19 mouse cellular contexts compared by ENCODE assay signal in the genomic region with DNA sequence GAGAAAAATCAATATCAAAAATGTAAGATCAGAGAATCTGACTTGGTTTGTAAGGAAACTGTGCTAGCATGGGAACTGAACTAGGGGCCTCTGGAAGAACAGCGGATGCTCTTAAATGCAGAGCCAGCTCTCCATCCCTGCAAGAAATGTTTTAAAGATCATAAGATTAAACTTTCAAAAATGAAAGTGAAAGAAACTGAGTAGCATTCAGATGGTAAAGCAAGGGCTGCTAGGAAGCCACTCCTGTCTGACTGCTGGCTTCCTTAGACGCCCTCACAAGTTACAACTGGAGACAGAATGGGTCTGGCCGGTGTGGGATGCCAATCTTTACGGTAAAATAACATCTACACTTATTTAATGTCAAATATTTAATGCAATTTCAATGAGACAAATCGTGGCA. TPM values are rescaled to one million over a fixed set of nuclear protein-coding genes. Genes with fewer than 3 reads are reported as not detected.
DNase-seq lines count a peak whose midpoint lies in the region; ATAC-seq and TF ChIP-seq lines count a peak whose summit lies in the region.
"Had no signal": no experiment of that assay in that cellular context is flagged by ENCODE, and none has a peak within 500 bp of the region (broad histone marks: within the 10 kb centered on the region; RNA-seq: fewer than 3 reads in every experiment).

No protein-coding gene starts in this region.

- H3K36me3 ChIP-seq in heart, embryonic 16.5 days (ENCODE audit: control insufficient read depth, insufficient read depth): no peaks in the 10 kb centered on the region
- H3K36me3 ChIP-seq in heart, embryonic 11.5 days (ENCODE audit: control insufficient read depth, insufficient read depth, low read length): no peaks in the 10 kb centered on the region
- H3K36me3 ChIP-seq in CH12.LX (replicated peaks in 1 of 2; ENCODE audit: control insufficient read depth in 1 of 2, insufficient read depth in 1 of 2, low read length in 1 of 2): no peaks in the 10 kb centered on the region
- H3K36me3 ChIP-seq in macrophage (ENCODE audit: inconsistent target): no peaks in the 10 kb centered on the region
- H3K36me3 ChIP-seq in hindbrain, embryonic 16.5 days (ENCODE audit: control insufficient read depth, insufficient read depth, low read length): no peaks in the 10 kb centered on the region
- H3K36me3 ChIP-seq: embryonic facial prominence, embryonic 15.5 days; forebrain, embryonic 15.5 days; midbrain, embryonic 15.5 days; neural tube, embryonic 12.5 days had no signal

- dilution Hi-C loops in CH12.LX (cut with MboI; ENCODE audit: extremely low pct_ligation_motif_present, extremely low pct_unique_long_range_greater_than_20kb, low sequenced_read_pairs): no loop called here

- no peaks in the 10 kb centered on the region for H3K27me3 ChIP-seq in heart, embryonic 16.5 days (ENCODE audit: control insufficient read depth, insufficient read depth, low read length)
- H3K27me3 ChIP-seq in heart, embryonic 11.5 days (ENCODE audit: control insufficient read depth, insufficient read depth, low read length): no peaks in the 10 kb centered on the region
- H3K27me3 ChIP-seq in CH12.LX (replicated peaks): no peaks in the 10 kb centered on the region
- no peaks in the 10 kb centered on the region for H3K27me3 ChIP-seq in hindbrain, embryonic 16.5 days (replicated peaks; ENCODE audit: control insufficient read depth, insufficient read depth, low read length)
- H3K27me3 ChIP-seq: embryonic facial prominence, embryonic 15.5 days; forebrain, embryonic 15.5 days; midbrain, embryonic 15.5 days; neural tube, embryonic 12.5 days had no signal

- H3K27ac ChIP-seq in heart, embryonic 16.5 days (ENCODE audit: low read length): no peak overlapping the region
- no peak overlapping the region for H3K27ac ChIP-seq in heart, embryonic 11.5 days (ENCODE audit: low read depth, low read length)
- no peak overlapping the region for H3K27ac ChIP-seq in CH12.LX (ENCODE audit: insufficient read depth, low read depth)
- H3K27ac ChIP-seq in macrophage: no peak overlapping the region
- H3K27ac ChIP-seq in hindbrain, embryonic 16.5 days (ENCODE audit: low read depth, low read length): no peak overlapping the region
- H3K27ac ChIP-seq: embryonic facial prominence, embryonic 15.5 days; forebrain, embryonic 15.5 days; liver, embryonic 14.5 days; midbrain, embryonic 15.5 days; neural tube, embryonic 12.5 days had no signal

- H3K9me3 ChIP-seq in heart, embryonic 16.5 days (replicated peaks; ENCODE audit: control insufficient read depth, low read length): no peaks in the 10 kb centered on the region
- no peaks in the 10 kb centered on the region for H3K9me3 ChIP-seq in heart, embryonic 11.5 days (replicated peaks; ENCODE audit: control insufficient read depth, low read length)
- no peaks in the 10 kb centered on the region for H3K9me3 ChIP-seq in CH12.LX (replicated peaks; ENCODE audit: low read length)
- H3K9me3 ChIP-seq in hindbrain, embryonic 16.5 days (ENCODE audit: control insufficient read depth, low read length): no peaks in the 10 kb centered on the region
- H3K9me3 ChIP-seq: embryonic facial prominence, embryonic 15.5 days; forebrain, embryonic 15.5 days; midbrain, embryonic 15.5 days; neural tube, embryonic 12.5 days had no signal

- peak overlapping the region; percentile 23; the same call in 1 of the 2 replicates for H3K4me3 ChIP-seq in heart, embryonic 16.5 days (ENCODE audit: low read length)
- no peak overlapping the region for H3K4me3 ChIP-seq in heart, embryonic 11.5 days (ENCODE audit: low read depth, low read length)
- H3K4me3 ChIP-seq in CH12.LX (replicated peaks in 1 of 3; ENCODE audit: low read depth in 2 of 3, low read length in 2 of 3, poor library complexity in 1 of 3) (peak overlapping the region; percentile 16 to 51 (median 46)), macrophage (ENCODE audit: inconsistent target) (peak overlapping the region; percentile 6; the same call in 1 of the 2 replicates)
- no peak overlapping the region for H3K4me3 ChIP-seq in hindbrain, embryonic 16.5 days (ENCODE audit: low read length)
- H3K4me3 ChIP-seq: embryonic facial prominence, embryonic 15.5 days; forebrain, embryonic 15.5 days; midbrain, embryonic 15.5 days; neural tube, embryonic 12.5 days had no signal

- WGBS in heart, embryonic 16.5 days: 61% methylated on average over 5 of the region's 5 CpGs
- 64% methylated on average over 5 of the region's 5 CpGs for WGBS in heart, embryonic 11.5 days (ENCODE audit: insufficient replicate concordance)
- WGBS in macrophage (ENCODE audit: missing documents): 26% methylated on average over 5 of the region's 5 CpGs
- 80% methylated on average over 5 of the region's 5 CpGs for WGBS in hindbrain, embryonic 16.5 days

- DNase-seq in 3T3-L1 (ENCODE audit: low read depth, low spot score): peak; percentile 31
- peak; percentile 44 for DNase-seq in CH12.LX (ENCODE audit: extremely low read depth)
- no peak for DNase-seq in urinary bladder, postnatal 36 days (ENCODE audit: low spot score in 2 of 2)
- no peak for DNase-seq in embryo, embryonic 9.5 days (ENCODE audit: extremely low spot score)
- DNase-seq: adrenal gland, postnatal 25 days; kidney, postnatal 10 days; layer of hippocampus, adult 9-11 months; lung, postnatal 36 days had no signal

- ATAC-seq in heart, embryonic 16.5 days (replicated peaks; ENCODE audit: extremely low read depth, insufficient read depth, low FRiP score): no peak
- no peak for ATAC-seq in heart, embryonic 11.5 days (replicated peaks; ENCODE audit: insufficient number of reproducible peaks, low FRiP score, low TSS enrichment)
- no peak for ATAC-seq in hindbrain, embryonic 16.5 days
- ATAC-seq: forebrain, embryonic 15.5 days; midbrain, embryonic 15.5 days had no signal

- H3K79me2 ChIP-seq in CH12.LX (replicated peaks; ENCODE audit: control insufficient read depth, extremely low read depth, insufficient read depth, poor library complexity, severe bottlenecking) (no peaks in the 10 kb centered on the region), macrophage (ENCODE audit: inconsistent target) (no peaks in the 10 kb centered on the region)

- no peak for TF ChIP-seq RAD21 in CH12.LX (IDR thresholded peaks at IDR 0.05; ENCODE audit: low read depth, low read length)

- in situ Hi-C loops in CH12.LX (cut with MboI; ENCODE audit: low pct_ligation_motif_present, low pct_unique_long_range_greater_than_20kb, low sequenced_read_pairs): loop anchor here (25.0 kb wide), 1 partner anchor 1260 kb away; no protein-coding TSS in a partner anchor

- 0 out of 2 replicates have a peak, but pooled peaks cover 2% of the 10 kb centered on the region for H3K4me1 ChIP-seq in heart, embryonic 16.5 days (ENCODE audit: control insufficient read depth, insufficient read depth, low read length)
- H3K4me1 ChIP-seq in heart, embryonic 11.5 days (ENCODE audit: control insufficient read depth, insufficient read depth, low read length): no peaks in the 10 kb centered on the region
- no peaks in the 10 kb centered on the region for H3K4me1 ChIP-seq in CH12.LX (ENCODE audit: control insufficient read depth in 1 of 2, insufficient read depth in 2 of 2)
- H3K4me1 ChIP-seq in hindbrain, embryonic 16.5 days (ENCODE audit: control insufficient read depth, insufficient read depth, low read depth, low read length): no peaks in the 10 kb centered on the region
- H3K4me1 ChIP-seq: embryonic facial prominence, embryonic 15.5 days; forebrain, embryonic 15.5 days; midbrain, embryonic 15.5 days; neural tube, embryonic 12.5 days had no signal

- no peak for TF ChIP-seq EP300 in CH12.LX (IDR thresholded peaks at IDR 0.05; ENCODE audit: low read length)

- peak; percentile 47 for TF ChIP-seq POLR2A in CH12.LX (IDR thresholded peaks at IDR 0.05; ENCODE audit: low read depth, low read length)

- H3K9ac ChIP-seq in heart, embryonic 16.5 days (ENCODE audit: low read length): no peak overlapping the region
- no peak overlapping the region for H3K9ac ChIP-seq in heart, embryonic 11.5 days (ENCODE audit: low read depth, low read length)
- peak overlapping the region; percentile 79 for H3K9ac ChIP-seq in CH12.LX (ENCODE audit: insufficient read depth, low read depth)
- no peak overlapping the region for H3K9ac ChIP-seq in hindbrain, embryonic 16.5 days (ENCODE audit: low read depth, low read length)
- H3K9ac ChIP-seq: embryonic facial prominence, embryonic 15.5 days; forebrain, embryonic 15.5 days; liver, embryonic 14.5 days; midbrain, embryonic 15.5 days; neural tube, embryonic 12.5 days had no signal

- no peak for TF ChIP-seq CTCF in CH12.LX (conservative IDR thresholded peaks at IDR 0.05 in 1 of 2, IDR thresholded peaks at IDR 0.05 in 1 of 2; ENCODE audit: low read depth in 2 of 2, low read length in 2 of 2)

- peak overlapping the region; percentile 51 for H3K4me2 ChIP-seq in heart, embryonic 16.5 days (ENCODE audit: low read depth, low read length)
- H3K4me2 ChIP-seq in heart, embryonic 11.5 days: no peak overlapping the region
- H3K4me2 ChIP-seq in CH12.LX (ENCODE audit: insufficient read depth, low read depth, poor library complexity, severe bottlenecking): peak overlapping the region; percentile 50; the same call in 1 of the 2 replicates
- H3K4me2 ChIP-seq in hindbrain, embryonic 16.5 days (ENCODE audit: low read length): no peak overlapping the region
- H3K4me2 ChIP-seq: embryonic facial prominence, embryonic 15.5 days; forebrain, embryonic 15.5 days; midbrain, embryonic 15.5 days; neural tube, embryonic 12.5 days had no signal

RNA-seq across cellular contexts. Expression of a gene that starts 20.4 kb away (rescaled TPM):
- polyA plus RNA-seq in heart, embryonic 16.5 days (2015; fragmentation: Nextera tagmentation; extraction: Ambion mirVana): 18.9 and 22.4 TPM in 2 replicates
- 2.9 and 4.4 TPM in 2 replicates for polyA plus RNA-seq in heart, embryonic 11.5 days (2014; fragmentation: Nextera tagmentation; extraction: Ambion mirVana)
- total RNA-seq in CH12.LX (2012; rRNA removed) (not detected in 2 replicates), CH12.LX (2014; rRNA removed) (0.26 TPM in 1 of 2 replicates, not detected in the other)
- polyA plus RNA-seq in CH12.LX (2012; ENCODE audit: insufficient read length, low read depth) (0.44 TPM in 1 of 2 replicates, not detected in the other), macrophage (2018) (0.51 to 1.1 TPM in 2 of 3 replicates, not detected in the other)
- total RNA-seq in macrophage (2018; cell fraction: chromatin; rRNA removed): 1 to 10 TPM in 1 of 26 experiments, under 1 TPM in 1, not detected in 24; 0.73 to 2.0 TPM
- under 1 TPM in 15 of 26 experiments, not detected in 11; 0.14 to 0.84 (median 0.32) TPM for total RNA-seq in macrophage (2018; cell fraction: cytosol; rRNA removed)
- under 1 TPM in 1 of 26 experiments, not detected in 25; 0.59 TPM for total RNA-seq in macrophage (2018; cell fraction: nucleus; rRNA removed)
- polyA plus RNA-seq in hindbrain, embryonic 16.5 days (2015; fragmentation: Nextera tagmentation; extraction: Ambion mirVana): not detected in 2 replicates
- total RNA-seq: adrenal gland, postnatal 25 days; left cerebral cortex, postnatal 25 days had no signal
- polyA plus RNA-seq: embryonic facial prominence, embryonic 15.5 days; forebrain, embryonic 15.5 days; liver, embryonic 14.5 days; midbrain, embryonic 15.5 days; small intestine, adult 2 months had no signal

RNA-seq across cellular contexts. Expression of a gene that starts 34.7 kb away (rescaled TPM):
- polyA plus RNA-seq in heart, embryonic 16.5 days (2015; fragmentation: Nextera tagmentation; extraction: Ambion mirVana): 33.9 and 34.8 TPM in 2 replicates
- polyA plus RNA-seq in heart, embryonic 11.5 days (2014; fragmentation: Nextera tagmentation; extraction: Ambion mirVana): 31.3 and 32.7 TPM in 2 replicates
- total RNA-seq in CH12.LX (2012; rRNA removed): 15.8 and 17.1 TPM in 2 replicates
- total RNA-seq in CH12.LX (2014; rRNA removed): 36.8 and 42.4 TPM in 2 replicates
- polyA plus RNA-seq in CH12.LX (2012; ENCODE audit: insufficient read length, low read depth): 23.1 and 25.6 TPM in 2 replicates
- 100 to 1,000 TPM in 2 of 26 experiments, 10 to 100 TPM in 23, 1 to 10 TPM in 1; 8.4 to 112 (median 46.3) TPM for total RNA-seq in macrophage (2018; cell fraction: chromatin; rRNA removed)
- total RNA-seq in macrophage (2018; cell fraction: cytosol; rRNA removed): 10 to 100 TPM in 5 of 26 experiments, 1 to 10 TPM in 21; 5.5 to 12.4 (median 8.3) TPM
- 10 to 100 TPM in 23 of 26 experiments, 1 to 10 TPM in 3; 8.6 to 79.1 (median 22.4) TPM for total RNA-seq in macrophage (2018; cell fraction: nucleus; rRNA removed)
- polyA plus RNA-seq in macrophage (2018): 10.7 to 11.8 TPM (median 10.8 TPM) in 3 replicates
- polyA plus RNA-seq in hindbrain, embryonic 16.5 days (2015; fragmentation: Nextera tagmentation; extraction: Ambion mirVana): 46.5 and 47.7 TPM in 2 replicates

Comparison
In these comparisons a context has a peak if more than half of its experiments do, and no peak if none do; other contexts are left out.
1. H3K4me2 ChIP-seq: peak in heart, embryonic 16.5 days (single experiment) and CH12.LX (single experiment); none in heart, embryonic 11.5 days (single experiment) and hindbrain, embryonic 16.5 days (single experiment).
2. H3K4me3 ChIP-seq: peak in heart, embryonic 16.5 days (single experiment), CH12.LX (3 of 3) and macrophage (single experiment); none in heart, embryonic 11.5 days (single experiment) and hindbrain, embryonic 16.5 days (single experiment).
3. DNase-seq: peak in 3T3-L1 (single experiment) and CH12.LX (single experiment); none in urinary bladder, postnatal 36 days (0 of 2) and embryo, embryonic 9.5 days (single experiment).